Mouse (Mus musculus) myocyte (in vitro differentiated cells): Measurements from ENCODE around the gene Pcdh8.

Experiments used
- CEBPB ChIP-seq: IDR thresholded peaks from 2 replicates; pipeline ENCODE4 v1.6.1; 2011; ENCODE audit warnings: mild to moderate bottlenecking, moderate library complexity; ENCODE audit not compliant: poor library complexity, insufficient read depth, severe bottlenecking
- POLR2A ChIP-seq: IDR thresholded peaks from one replicate; pipeline ENCODE4 v1.6.1; 2011; ENCODE audit warnings: low read depth, mild to moderate bottlenecking, control low read depth, moderate library complexity; ENCODE audit not compliant: insufficient read length

GRCm38 (mm10) chr14:79738441-79738840 is 32.7 kb downstream of the Pcdh8 start:
- TF ChIP-seq POLR2A (no peak), CEBPB (no peak)
